Mouse (Mus musculus) intestine, embryonic 16.5 days (tissue): ENCODE results near the gene Ldah. TPM values are rescaled to one million over a fixed set of nuclear protein-coding genes. Genes with fewer than 3 reads are reported as not detected.
A peak's percentile ranks its signal among the peaks of the same experiment; 100 is the strongest.

Experiments used
- ATAC-seq: fragments of 200-750 bp; cut with Nextera tagmentation; 2 replicates; pipeline ENCODE4 v1.8.0; 2017; ENCODE audit warnings: moderate TSS enrichment, moderate library complexity
- H3K27ac ChIP-seq: fragments of 300-500 bp; sonication (generic); 2 replicates; pipeline ENCODE4 v1.5.1; 2014; ENCODE audit warnings: mild to moderate bottlenecking, low read length
- H3K27me3 ChIP-seq: fragments of 300-500 bp; sonication (generic); replicated peaks from 2 replicates; pipeline ENCODE4 v1.6.1; 2014; ENCODE audit warnings: low read length, control low read depth, mixed read lengths; ENCODE audit not compliant: control insufficient read depth, insufficient read depth
- H3K36me3 ChIP-seq: fragments of 300-500 bp; sonication (generic); 2 replicates; pipeline ENCODE4 v1.6.1; 2014; ENCODE audit warnings: low read length, control low read depth; ENCODE audit not compliant: control insufficient read depth, insufficient read depth
- H3K4me1 ChIP-seq: fragments of 300-500 bp; sonication (generic); 2 replicates; pipeline ENCODE4 v1.6.1; 2014; ENCODE audit warnings: low read length, control low read depth, mixed read lengths; ENCODE audit not compliant: control insufficient read depth, insufficient read depth
- H3K4me2 ChIP-seq: fragments of 300-500 bp; sonication (generic); 2 replicates; pipeline ENCODE4 v1.6.1; 2014; ENCODE audit warnings: low read depth, low read length, control low read depth
- H3K4me3 ChIP-seq: fragments of 300-500 bp; sonication (generic); 2 replicates; pipeline ENCODE4 v1.5.1; 2014; ENCODE audit warnings: mild to moderate bottlenecking, low read length
- H3K9ac ChIP-seq: fragments of 300-500 bp; sonication (generic); 2 replicates; pipeline ENCODE4 v1.6.1; 2014; ENCODE audit warnings: low read depth, low read length
- H3K9me3 ChIP-seq: fragments of 300-500 bp; sonication (generic); 2 replicates; pipeline ENCODE4 v1.6.1; 2016; ENCODE audit warnings: low read length, control low read depth; ENCODE audit not compliant: control insufficient read depth
- WGBS: fragments of 180-500 bp; shearing (Covaris S2); extraction: QIAGEN DNeasy Blood & Tissue Kit; methylation state at CpG from one replicate; pipeline ENCODE4 v1.1.7; 2014; 5-methylcytosine and 5-hydroxymethylcytosine counted together
- polyA plus RNA-seq: library from polyadenylated mRNA; unstranded; fragments of >200 nt; fragmentation: Nextera tagmentation; extraction: Ambion mirVana; gene quantifications from 2 replicates; pipeline ENCODE4 v1.2.1, GENCODE M21; 2015

Ldah gene
- polyA plus RNA-seq, 1 experiment from 2014 or later: 60.0 TPM

DNA sequence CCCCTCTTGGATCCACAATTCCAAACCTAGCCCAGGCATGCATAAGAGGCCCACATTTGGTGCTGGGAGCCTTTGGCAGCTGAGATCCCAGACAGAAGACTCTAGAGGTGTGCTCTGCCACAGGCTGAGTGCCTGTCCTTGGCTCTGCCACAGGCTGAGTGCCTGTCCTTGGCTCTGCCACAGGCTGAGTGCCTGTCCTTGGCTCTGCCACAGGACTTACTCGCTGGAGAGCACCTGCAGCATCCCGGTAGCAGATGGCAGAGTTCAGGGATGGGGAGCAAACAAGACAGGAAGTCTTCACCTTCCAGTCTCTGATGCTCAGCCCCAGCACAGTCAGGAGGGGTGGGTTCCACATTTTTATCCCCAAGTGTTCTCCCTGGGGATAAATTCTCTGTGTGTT, 97.4 kb downstream of the Ldah start:
- Histone ChIP-seq H3K27me3 (peaks cover 55% of the 10 kb centered on the region), H3K4me1 (peaks cover 11% of the 10 kb centered on the region), H3K27ac (no peak overlapping the region), H3K9me3 (no peaks in the 10 kb centered on the region), H3K9ac (no peak overlapping the region), H3K4me2 (no peak overlapping the region), H3K4me3 (no peak overlapping the region), H3K36me3 (no peaks in the 10 kb centered on the region)
- no peak for ATAC-seq
- WGBS: 51% methylated on average over 2 of the region's 2 CpGs

DNA sequence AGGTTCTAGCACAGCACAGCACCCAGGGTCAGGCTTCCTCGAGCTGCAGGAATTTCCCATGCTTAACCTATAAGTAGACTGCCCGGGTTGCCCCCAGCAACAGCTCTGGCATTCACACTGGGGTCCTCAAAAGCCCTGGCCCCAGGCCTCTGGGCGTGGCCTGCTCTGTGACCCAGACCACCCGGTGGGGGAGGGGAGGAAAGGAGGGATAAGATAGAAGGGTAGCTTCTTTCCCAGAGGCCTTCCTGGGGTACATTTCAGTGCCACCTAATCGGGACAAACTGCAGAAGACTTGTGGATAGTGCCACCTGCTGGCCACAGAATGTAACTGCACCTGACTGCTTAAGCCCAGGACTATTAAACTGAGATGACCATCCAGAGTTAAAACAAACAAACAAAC, 98.5 kb downstream of the Ldah start:
- 6% methylated on average over 5 of the region's 5 CpGs for WGBS
- H3K27me3 ChIP-seq: peaks cover 50% of the 10 kb centered on the region
- H3K9ac ChIP-seq: 0 out of 2 replicates have a peak overlapping the region, but pooled peaks have one; percentile 37
- no peak overlapping the region for H3K4me3 ChIP-seq
- ATAC-seq: peak; percentile 49
- peaks cover 10% of the 10 kb centered on the region for H3K4me1 ChIP-seq
- H3K4me2 ChIP-seq: no peak overlapping the region
- H3K27ac ChIP-seq: no peak overlapping the region
- no peaks in the 10 kb centered on the region for H3K36me3 ChIP-seq
- no peaks in the 10 kb centered on the region for H3K9me3 ChIP-seq

DNA sequence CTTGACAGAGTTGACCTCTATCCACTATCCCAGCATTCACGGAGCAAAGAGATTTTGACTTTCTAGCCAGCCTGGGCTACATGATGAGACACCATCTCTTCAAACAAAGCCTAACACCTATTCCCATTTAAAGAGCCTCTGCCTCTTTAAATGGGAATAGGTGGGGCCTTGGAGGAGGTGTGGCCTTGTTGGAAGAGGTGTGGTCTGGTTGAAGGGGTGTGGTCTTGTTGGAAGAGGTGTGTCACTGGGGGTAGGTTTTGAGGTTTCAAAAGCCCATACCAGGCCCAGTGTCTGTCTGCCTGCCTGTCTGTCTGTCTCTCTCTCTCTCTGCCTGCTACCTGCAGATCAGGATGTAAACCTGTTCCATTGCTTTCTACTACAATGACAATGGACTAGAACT, 99.0 kb downstream of the Ldah start:
- no peak overlapping the region for H3K4me2 ChIP-seq
- ATAC-seq: peak; percentile 42
- H3K27ac ChIP-seq: no peak overlapping the region
- peaks cover 45% of the 10 kb centered on the region for H3K27me3 ChIP-seq
- H3K9me3 ChIP-seq: no peaks in the 10 kb centered on the region
- no peak overlapping the region for H3K9ac ChIP-seq
- H3K36me3 ChIP-seq: no peaks in the 10 kb centered on the region
- no peak overlapping the region for H3K4me3 ChIP-seq
- peaks cover 6% of the 10 kb centered on the region for H3K4me1 ChIP-seq
- WGBS: 66% methylated on average over 1 of the region's 1 CpGs

DNA sequence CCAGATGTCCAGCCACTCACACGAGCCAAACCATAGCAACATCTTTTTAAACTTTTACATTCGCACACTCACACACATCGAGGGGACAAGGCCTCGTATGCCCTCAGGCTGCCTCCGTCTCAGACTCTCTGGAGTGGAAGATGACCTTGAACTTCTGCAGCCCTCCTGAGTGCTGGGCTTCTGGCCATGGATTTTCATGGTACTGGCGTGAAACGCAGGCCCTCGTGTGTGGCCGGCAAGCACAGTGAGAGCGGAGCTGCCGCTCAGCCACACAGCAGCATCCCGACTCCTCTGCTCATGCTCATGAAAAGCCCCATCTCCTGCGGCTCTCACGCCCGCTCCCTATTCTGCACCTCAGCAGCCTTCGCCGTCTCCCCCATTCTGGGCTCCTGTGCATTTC, 103.1 kb downstream of the Ldah start:
- Histone ChIP-seq H3K4me2 (no peak overlapping the region), H3K4me3 (no peak overlapping the region), H3K9me3 (no peaks in the 10 kb centered on the region)

DNA sequence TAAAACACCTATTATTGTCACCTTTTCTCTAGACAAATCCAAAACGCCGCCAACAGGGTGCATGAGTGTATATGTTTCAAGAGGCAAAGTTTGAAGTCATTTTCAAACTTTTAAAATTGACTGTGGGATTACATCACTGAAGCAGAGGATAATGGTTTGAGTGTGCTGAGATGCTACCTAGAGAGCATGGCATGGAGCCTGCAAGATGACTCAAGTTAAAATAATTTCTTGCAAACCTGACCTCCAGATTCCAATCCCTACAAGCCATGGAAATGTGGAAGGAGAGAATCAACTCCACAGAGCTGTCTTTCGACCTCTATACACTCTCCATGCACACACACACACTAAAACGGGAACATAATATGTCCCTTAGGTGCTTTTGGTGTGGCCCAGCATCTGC, 104.4 kb downstream of the Ldah start:
- ATAC-seq: no peak
- no peaks in the 10 kb centered on the region for H3K9me3 ChIP-seq
- peaks cover 11% of the 10 kb centered on the region for H3K27me3 ChIP-seq
- no peak overlapping the region for H3K9ac ChIP-seq
- no peak overlapping the region for H3K27ac ChIP-seq
- H3K36me3 ChIP-seq: no peaks in the 10 kb centered on the region
- 83% methylated on average over 4 of the region's 4 CpGs for WGBS
- H3K4me1 ChIP-seq: peaks cover 14% of the 10 kb centered on the region
- no peak overlapping the region for H3K4me2 ChIP-seq
- no peak overlapping the region for H3K4me3 ChIP-seq

More for the DNA sequence above, 103.1 kb downstream of the Ldah start:
- H3K9ac ChIP-seq: no peak overlapping the region
- no peak for ATAC-seq
- H3K27me3 ChIP-seq: peaks cover 14% of the 10 kb centered on the region
- WGBS: 48% methylated on average over 17 of the region's 17 CpGs
- H3K4me1 ChIP-seq: peaks cover 14% of the 10 kb centered on the region
- H3K27ac ChIP-seq: no peak overlapping the region
- H3K36me3 ChIP-seq: no peaks in the 10 kb centered on the region

DNA sequence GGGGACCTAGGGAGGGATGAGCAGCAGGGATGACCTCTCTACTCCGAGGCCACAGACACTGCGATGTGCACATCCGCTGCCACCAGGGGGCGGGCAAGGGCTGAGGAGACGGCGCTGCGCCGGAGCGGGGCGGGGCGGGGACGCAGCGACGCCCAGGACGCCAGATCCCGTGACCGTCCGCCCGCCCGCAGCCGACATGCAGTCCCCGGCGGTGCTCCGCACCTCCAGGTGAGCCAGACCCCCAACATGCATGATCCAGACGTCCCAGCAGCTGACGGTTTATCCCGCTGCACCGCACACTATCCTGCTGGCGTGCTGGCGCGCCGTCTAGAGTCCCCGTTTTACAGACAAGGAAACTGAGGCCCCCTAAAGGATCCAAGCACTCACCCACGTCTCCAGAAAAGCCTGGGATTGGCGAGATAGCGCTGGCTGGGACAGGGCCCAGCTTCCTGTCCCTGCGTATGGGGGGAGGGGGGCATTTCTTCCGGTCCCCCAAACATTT, 105.4 kb downstream of the Ldah start, which contains the start of gene Hs1bp3:
Hs1bp3 (plus strand) TSS at position 163 of the 502 bp plus-strand sequence.
- Histone ChIP-seq H3K36me3 (no peaks in the 10 kb centered on the region), H3K27ac (0 out of 2 replicates have a peak within 1 kb of the TSS, but pooled peaks have one; percentile 15), H3K27me3 (peaks cover 11% of the 10 kb centered on the region), H3K4me1 (peaks cover 14% of the 10 kb centered on the region), H3K9me3 (no peaks in the 10 kb centered on the region), H3K4me2 (peak within 1 kb of the TSS; percentile 83), H3K4me3 (peak within 1 kb of the TSS; percentile 80), H3K9ac (peak within 1 kb of the TSS; percentile 86)
- WGBS: under 1% methylated on average over 38 of the region's 38 CpGs
- ATAC-seq: peak; percentile 89

DNA sequence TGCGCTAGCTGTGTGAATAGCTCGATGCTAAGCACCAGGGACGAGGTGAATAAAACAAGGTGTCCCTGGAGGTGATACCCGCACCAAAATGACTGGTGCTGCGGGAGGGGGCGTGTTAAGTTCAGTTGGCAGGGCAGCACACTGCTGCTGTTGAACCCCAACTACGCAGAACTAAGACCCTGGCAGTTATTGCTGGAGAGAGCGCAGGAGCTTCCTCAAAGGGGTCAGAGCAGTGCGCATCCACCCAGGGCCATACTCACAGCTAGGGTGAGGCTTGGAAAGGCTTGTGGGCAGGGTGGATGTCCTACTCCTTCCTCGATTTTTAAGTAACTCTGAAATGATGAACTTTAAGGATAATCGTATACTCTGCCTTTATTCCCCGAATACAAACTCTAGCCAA, 105.9 kb downstream of the Ldah start:
- ATAC-seq: peak; percentile 47

DNA sequence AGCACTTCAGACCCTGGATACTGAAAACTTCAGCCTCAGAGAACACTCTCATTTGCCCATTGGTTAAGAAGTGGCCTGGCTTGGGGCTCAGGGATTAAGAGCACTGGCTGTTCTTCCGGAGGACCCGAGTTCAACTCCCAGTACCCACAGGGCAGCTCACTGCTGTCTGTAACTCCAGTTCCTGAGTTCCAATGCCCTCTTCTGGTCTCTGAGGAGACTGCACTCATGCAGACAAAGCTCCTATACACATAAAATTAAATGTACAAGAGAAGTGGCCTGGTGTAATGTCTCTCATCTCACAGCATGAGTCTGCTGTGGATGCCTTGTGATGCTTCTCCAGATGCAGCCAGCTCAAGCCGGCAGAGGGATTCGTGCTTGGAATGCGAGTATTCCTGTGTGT, 108.6 kb downstream of the Ldah start:
- Histone ChIP-seq H3K27ac (no peak overlapping the region), H3K9me3 (no peaks in the 10 kb centered on the region), H3K4me2 (no peak overlapping the region), H3K9ac (no peak overlapping the region), H3K27me3 (no peaks in the 10 kb centered on the region), H3K4me3 (no peak overlapping the region), H3K36me3 (peaks cover 2% of the 10 kb centered on the region), H3K4me1 (peaks cover 14% of the 10 kb centered on the region)
- no peak for ATAC-seq
- 89% methylated on average over 5 of the region's 5 CpGs for WGBS

More for the DNA sequence above, 105.9 kb downstream of the Ldah start:
- Histone ChIP-seq H3K36me3 (no peaks in the 10 kb centered on the region), H3K4me3 (peak overlapping the region; percentile 80), H3K9ac (peak overlapping the region; percentile 86), H3K9me3 (no peaks in the 10 kb centered on the region), H3K27me3 (peaks cover 11% of the 10 kb centered on the region), H3K27ac (0 out of 2 replicates have a peak overlapping the region, but pooled peaks have one; percentile 15), H3K4me2 (peak overlapping the region; percentile 83), H3K4me1 (peaks cover 14% of the 10 kb centered on the region)
- 17% methylated on average over 12 of the region's 12 CpGs for WGBS

DNA sequence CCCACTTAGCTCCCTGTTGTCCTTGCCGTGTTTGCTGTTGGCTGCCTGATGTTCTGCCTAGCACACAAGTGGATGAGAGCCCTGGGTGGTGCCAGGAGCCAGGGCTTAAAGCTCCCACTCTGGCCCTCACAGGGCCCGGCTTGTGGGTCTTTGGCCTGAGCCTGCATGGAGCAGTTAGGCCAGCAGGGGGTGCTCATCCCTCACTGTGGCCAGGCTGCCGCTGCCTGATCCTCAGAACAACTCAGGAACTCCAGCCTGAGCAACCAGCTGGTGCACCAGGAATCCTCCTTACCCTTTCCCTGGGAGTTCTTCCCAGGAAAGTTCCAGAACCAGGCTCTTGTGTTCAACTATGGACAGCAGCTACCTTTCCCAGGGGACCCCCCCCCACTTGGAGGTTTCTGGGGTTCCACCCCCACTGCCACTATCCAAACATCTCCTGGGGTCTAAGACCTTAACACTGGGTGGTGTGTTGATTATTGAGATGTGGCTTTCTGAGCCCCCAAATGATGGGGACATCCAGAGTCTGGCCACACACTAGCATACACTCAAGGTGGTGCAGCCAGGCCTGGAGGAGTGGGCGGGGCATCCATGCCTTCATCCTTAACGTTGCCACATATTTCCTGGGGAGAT, 112.3 kb downstream of the Ldah start:
- H3K4me3 ChIP-seq: no peak overlapping the region
- H3K9me3 ChIP-seq: no peaks in the 10 kb centered on the region
- peak; percentile 48 for ATAC-seq
- no peak overlapping the region for H3K27ac ChIP-seq
- H3K27me3 ChIP-seq: no peaks in the 10 kb centered on the region
- no peak overlapping the region for H3K9ac ChIP-seq
- H3K36me3 ChIP-seq: peaks cover 2% of the 10 kb centered on the region
- WGBS: 40% methylated on average over 5 of the region's 5 CpGs
- peaks cover under 1% of the 10 kb centered on the region; the same call in 1 of the 2 replicates for H3K4me1 ChIP-seq
- no peak overlapping the region for H3K4me2 ChIP-seq
